Mouse (Mus musculus) T-cell, adult 2 months (primary cell): ENCODE results near the gene Spatc1l.

Experiments used
- DNase-seq: peaks from one replicate; pipeline ENCODE4 v3.0.0; 2022; ENCODE audit warnings: low spot score

Gene Spatc1l

GRCm38 (mm10) chr10:76561972-76562371 lies at the start of gene Spatc1l:
Gene Spatc1l, plus strand, starts transcription at chr10:76562272.
- DNase-seq: no peak

GRCm38 (mm10) chr10:76512965-76513583 lies 49.0 kb upstream of the Spatc1l start:
- DNase-seq: peak; percentile 77

GRCm38 (mm10) chr10:76530922-76531321 lies 31.1 kb upstream of the Spatc1l start:
- no peak for DNase-seq

GRCm38 (mm10) chr10:76531375-76531774 lies 30.7 kb upstream of the Spatc1l start, which contains the start of gene Lss:
Gene Lss, plus strand, starts transcription at chr10:76531588.
- peak; percentile 96 for DNase-seq

- no peak for DNase-seq
These were observed 30.2 kb upstream of the Spatc1l start for GRCm38 (mm10) chr10:76531828-76532227.

- DNase-seq: no peak
These were observed 26.5 kb upstream of the Spatc1l start for GRCm38 (mm10) chr10:76535526-76535925.

GRCm38 (mm10) chr10:76537619-76538018 lies 24.5 kb upstream of the Spatc1l start:
- no peak for DNase-seq

- DNase-seq: peak; percentile 13
These were observed 20.6 kb upstream of the Spatc1l start for GRCm38 (mm10) chr10:76541336-76542085.

GRCm38 (mm10) chr10:76542636-76543375 lies 19.3 kb upstream of the Spatc1l start:
- DNase-seq: peak; percentile 41

- DNase-seq: no peak
These were observed 15.5 kb upstream of the Spatc1l start for GRCm38 (mm10) chr10:76546566-76546965.

GRCm38 (mm10) chr10:76548218-76548617 lies 13.9 kb upstream of the Spatc1l start:
- DNase-seq: no peak

GRCm38 (mm10) chr10:76550458-76550857 lies 11.6 kb upstream of the Spatc1l start:
- no peak for DNase-seq

GRCm38 (mm10) chr10:76551556-76551955 lies 10.5 kb upstream of the Spatc1l start:
- DNase-seq: no peak

- no peak for DNase-seq
These were observed 8.0 kb upstream of the Spatc1l start for GRCm38 (mm10) chr10:76554061-76554460.

- DNase-seq: no peak
These were observed 8.1 kb downstream of the Spatc1l start for GRCm38 (mm10) chr10:76569996-76570685.

GRCm38 (mm10) chr10:76571070-76571469 lies 9.0 kb downstream of the Spatc1l start:
- DNase-seq: no peak

- DNase-seq: no peak
These were observed 10.1 kb downstream of the Spatc1l start for GRCm38 (mm10) chr10:76572151-76572550.

GRCm38 (mm10) chr10:76575374-76575773 lies 13.3 kb downstream of the Spatc1l start, which contains the start of gene Ftcd:
Gene Ftcd, plus strand, starts transcription at chr10:76575648.
- no peak for DNase-seq

- DNase-seq: no peak
These were observed 14.8 kb downstream of the Spatc1l start for GRCm38 (mm10) chr10:76576920-76577319.

GRCm38 (mm10) chr10:76584138-76584537 lies 22.1 kb downstream of the Spatc1l start:
- DNase-seq: no peak

GRCm38 (mm10) chr10:76586190-76586589 lies 24.1 kb downstream of the Spatc1l start:
- DNase-seq: no peak

GRCm38 (mm10) chr10:76590197-76590596 lies 28.1 kb downstream of the Spatc1l start:
- DNase-seq: no peak
